Mouse (Mus musculus) heart, embryonic 14.5 days (tissue): ENCODE measurements at regions not wholly inside any gene's neighbourhood (a gene's known extent, or its start where the extent isn't known, plus 50 kb on each side); places are given as distances from the start of the nearest gene placed in this dataset.

Experiments
- ATAC-seq: fragments of 200-750 bp; cut with Nextera tagmentation; 2 replicates; pipeline ENCODE4 v1.8.0; 2017; ENCODE audit warnings: low read depth, moderate TSS enrichment; ENCODE audit not compliant: insufficient number of reproducible peaks, insufficient read depth, low FRiP score
- H3K27ac ChIP-seq, 2 experiments: fragments of 200-500 bp in 1 of 2; fragments of 300-500 bp in 1 of 2; sonication (generic) in 1 of 2; replicated peaks in 1 of 2; 2 replicates each; pipeline ENCODE4 v1.5.1; 2012 to 2014; ENCODE audit warnings: low read depth in 2 of 2, low read length in 2 of 2, control low read depth in 1 of 2, mild to moderate bottlenecking in 1 of 2, mixed read lengths in 1 of 2; ENCODE audit not compliant: control insufficient read depth in 1 of 2, insufficient read depth in 1 of 2
- H3K27me3 ChIP-seq: fragments of 300-500 bp; sonication (generic); 2 replicates; pipeline ENCODE4 v1.6.1; 2014; ENCODE audit warnings: mild to moderate bottlenecking, low read length, control low read depth; ENCODE audit not compliant: control insufficient read depth, insufficient read depth
- H3K36me3 ChIP-seq: fragments of 300-500 bp; sonication (generic); 2 replicates; pipeline ENCODE4 v1.6.1; 2014; ENCODE audit warnings: mild to moderate bottlenecking, control low read depth, low read length, mixed read lengths; ENCODE audit not compliant: control insufficient read depth, insufficient read depth
- H3K4me1 ChIP-seq, 2 experiments: fragments of 200-500 bp in 1 of 2; fragments of 300-500 bp in 1 of 2; sonication (generic) in 1 of 2; 2 replicates each; pipeline ENCODE4 v1.6.1; 2012 to 2014; ENCODE audit warnings: low read length in 2 of 2, control low read depth in 1 of 2, mixed read lengths in 1 of 2; ENCODE audit not compliant: control insufficient read depth in 2 of 2, insufficient read depth in 2 of 2
- H3K4me2 ChIP-seq: fragments of 300-500 bp; sonication (generic); 2 replicates; pipeline ENCODE4 v1.6.1; 2014; ENCODE audit warnings: mild to moderate bottlenecking, low read length
- H3K4me3 ChIP-seq, 2 experiments: fragments of 200-500 bp in 1 of 2; fragments of 300-500 bp in 1 of 2; sonication (generic) in 1 of 2; 2 replicates each; pipeline ENCODE4 v1.5.1; 2012 to 2014; ENCODE audit warnings: low read length in 2 of 2, mild to moderate bottlenecking in 2 of 2, control low read depth in 1 of 2, low read depth in 1 of 2, moderate library complexity in 1 of 2; ENCODE audit not compliant: control insufficient read depth in 1 of 2, insufficient read depth in 1 of 2
- H3K9ac ChIP-seq: fragments of 300-500 bp; sonication (generic); 2 replicates; pipeline ENCODE4 v1.6.1; 2014; ENCODE audit warnings: mild to moderate bottlenecking, low read length
- H3K9me3 ChIP-seq: fragments of 300-500 bp; sonication (generic); 2 replicates; pipeline ENCODE4 v1.6.1; 2016; ENCODE audit warnings: low read length, control low read depth; ENCODE audit not compliant: control insufficient read depth
- WGBS: fragments of 180-500 bp; shearing (Covaris S2); extraction: QIAGEN DNeasy Blood & Tissue Kit; methylation state at CpG from one replicate; pipeline ENCODE4 v1.1.7; 2014; 5-methylcytosine and 5-hydroxymethylcytosine counted together

DNA sequence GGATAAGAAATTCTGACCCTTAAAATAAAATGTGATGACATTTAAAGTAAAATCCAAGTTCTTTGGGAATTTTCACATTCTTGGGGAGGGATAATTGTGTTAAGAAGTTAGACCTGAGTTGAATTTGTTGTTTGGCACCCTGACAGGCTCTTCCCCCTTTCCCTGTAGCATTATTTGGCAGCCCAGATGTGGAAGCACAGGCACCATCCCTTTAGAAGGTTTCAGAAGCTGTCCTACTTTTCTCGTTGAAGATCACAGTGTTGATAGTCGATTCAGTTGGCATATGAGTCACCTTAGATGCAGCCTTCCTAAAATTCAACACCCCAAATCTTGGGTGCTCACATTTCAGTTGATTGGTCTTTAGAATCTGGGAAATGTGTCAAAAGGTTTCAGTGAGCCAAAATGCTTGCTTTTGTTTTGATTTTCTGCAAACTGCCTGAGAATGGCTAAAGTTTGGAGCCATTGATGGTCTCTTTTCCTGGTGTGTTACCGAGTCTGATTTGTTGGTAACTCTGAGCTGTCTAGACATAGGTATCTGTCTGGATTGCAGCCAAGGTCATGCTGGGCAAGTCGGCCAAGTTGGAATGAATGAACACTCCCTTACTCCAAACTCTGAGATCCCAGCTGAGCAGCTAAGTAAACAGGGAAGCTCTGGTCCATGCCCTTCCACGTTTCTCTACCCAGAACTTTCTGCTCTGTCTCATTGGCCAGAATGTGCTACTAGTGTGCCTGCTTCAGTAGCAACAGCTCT is 65.9 kb upstream of the Bmper start:
- Histone ChIP-seq H3K27me3 (no peaks in the 10 kb centered on the region), H3K9me3 (no peaks in the 10 kb centered on the region), H3K4me3 (no peak overlapping the region), H3K4me2 (no peak overlapping the region), H3K4me1 (peaks cover 3 to 6% of the 10 kb centered on the region in 2 experiments; a peak in 2 of 4 replicates), H3K36me3 (no peaks in the 10 kb centered on the region), H3K9ac (no peak overlapping the region), H3K27ac (peak overlapping the region in 1 of 2 experiments; percentile 16; a peak in 1 of 4 replicates)
- ATAC-seq = 0 out of 2 replicates have a peak, but pooled peaks have one; percentile 43
- WGBS = 33% methylated on average over 5 of the region's 5 CpGs

DNA sequence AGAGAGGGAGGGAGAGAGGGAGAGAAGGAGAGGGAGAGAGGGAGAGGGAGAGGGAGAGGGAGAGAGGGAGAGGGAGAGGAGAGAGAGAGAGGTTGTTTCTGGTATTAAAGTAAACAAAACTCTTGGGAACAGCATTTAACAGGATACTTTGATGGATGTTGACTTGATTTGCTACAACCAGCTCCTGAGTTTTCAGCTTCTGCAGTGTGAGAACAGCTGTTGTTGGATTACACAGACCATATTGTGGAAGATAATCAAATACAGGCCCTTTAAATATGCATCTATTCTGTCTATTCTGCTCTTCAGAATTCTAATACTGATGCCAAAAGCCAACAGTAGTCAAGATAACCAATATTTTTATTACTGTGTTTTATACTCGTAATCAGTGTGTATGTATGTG is 64.4 kb upstream of the Bmper start:
- Histone ChIP-seq H3K4me1 (peaks cover 3 to 6% of the 10 kb centered on the region in 2 experiments; a peak in 2 of 4 replicates), H3K27ac (no peak overlapping the region), H3K27me3 (no peaks in the 10 kb centered on the region), H3K9ac (no peak overlapping the region), H3K9me3 (no peaks in the 10 kb centered on the region), H3K36me3 (no peaks in the 10 kb centered on the region), H3K4me3 (no peak overlapping the region), H3K4me2 (no peak overlapping the region)
- no peak for ATAC-seq
- 75% methylated on average over 1 of the region's 1 CpGs for WGBS

GRCm38 (mm10) chr9:23161346-23161745 is 61.5 kb upstream of the Bmper start:
- no peak for ATAC-seq
- Histone ChIP-seq H3K9me3 (no peaks in the 10 kb centered on the region), H3K27ac (no peak overlapping the region), H3K27me3 (no peaks in the 10 kb centered on the region), H3K9ac (no peak overlapping the region), H3K36me3 (no peaks in the 10 kb centered on the region), H3K4me2 (no peak overlapping the region), H3K4me3 (no peak overlapping the region), H3K4me1 (peaks cover 3 to 6% of the 10 kb centered on the region in 2 experiments; a peak in 2 of 4 replicates)
- WGBS = 66% methylated on average over 7 of the region's 7 CpGs

GRCm38 (mm10) chr9:23167056-23167591 is 55.8 kb upstream of the Bmper start:
- H3K4me3 ChIP-seq = no peak overlapping the region
- H3K27ac ChIP-seq = no peak overlapping the region
- ATAC-seq = no peak
- 62% methylated on average over 2 of the region's 2 CpGs for WGBS
- H3K27me3 ChIP-seq = no peaks in the 10 kb centered on the region
- H3K9me3 ChIP-seq = no peaks in the 10 kb centered on the region
- no peak overlapping the region for H3K4me2 ChIP-seq
- H3K36me3 ChIP-seq = no peaks in the 10 kb centered on the region
- no peak overlapping the region for H3K9ac ChIP-seq
- H3K4me1 ChIP-seq = no peaks in the 10 kb centered on the region

DNA sequence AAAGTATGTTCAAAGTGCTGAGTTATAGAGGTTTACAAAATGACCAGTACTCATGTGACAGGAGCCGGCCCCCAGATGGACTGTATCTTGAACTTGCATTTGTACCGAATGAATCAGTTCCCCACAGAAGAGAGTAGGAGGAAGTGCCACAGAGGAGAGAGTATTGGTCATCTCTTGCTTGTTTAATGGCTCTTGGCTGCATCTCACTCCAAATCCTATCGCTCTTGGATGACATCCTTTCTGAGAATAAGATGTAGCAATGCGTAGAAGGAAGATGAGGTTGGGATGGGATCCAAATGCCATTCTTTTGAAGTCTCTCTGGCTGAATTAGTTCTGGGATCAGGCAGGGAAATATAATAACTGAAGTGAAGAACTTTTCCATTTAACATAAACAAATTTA is 55.2 kb upstream of the Bmper start:
- no peak for ATAC-seq
- 74% methylated on average over 4 of the region's 4 CpGs for WGBS
- no peaks in the 10 kb centered on the region for H3K9me3 ChIP-seq
- no peak overlapping the region for H3K9ac ChIP-seq
- H3K4me3 ChIP-seq = no peak overlapping the region
- no peaks in the 10 kb centered on the region for H3K4me1 ChIP-seq
- no peaks in the 10 kb centered on the region for H3K27me3 ChIP-seq
- H3K27ac ChIP-seq = no peak overlapping the region
- H3K4me2 ChIP-seq = no peak overlapping the region
- H3K36me3 ChIP-seq = no peaks in the 10 kb centered on the region

GRCm38 (mm10) chr9:23168149-23168548 is 54.7 kb upstream of the Bmper start:
- Histone ChIP-seq H3K36me3 (no peaks in the 10 kb centered on the region), H3K4me1 (no peaks in the 10 kb centered on the region), H3K9ac (no peak overlapping the region), H3K4me2 (no peak overlapping the region), H3K9me3 (no peaks in the 10 kb centered on the region), H3K27me3 (no peaks in the 10 kb centered on the region), H3K4me3 (no peak overlapping the region), H3K27ac (no peak overlapping the region)
- ATAC-seq = no peak
- 43% methylated on average over 4 of the region's 4 CpGs for WGBS

- Histone ChIP-seq H3K36me3 (no peaks in the 10 kb centered on the region), H3K4me2 (no peak overlapping the region), H3K9ac (no peak overlapping the region), H3K27me3 (no peaks in the 10 kb centered on the region), H3K9me3 (no peaks in the 10 kb centered on the region), H3K4me1 (no peaks in the 10 kb centered on the region), H3K27ac (no peak overlapping the region), H3K4me3 (no peak overlapping the region)
- no peak for ATAC-seq
- 80% methylated on average over 1 of the region's 1 CpGs for WGBS
Observed at GRCm38 (mm10) chr9:23171361-23171760, 51.5 kb upstream of the Bmper start.
